Mouse (Mus musculus) forebrain, embryonic 15.5 days (tissue): Measurements from ENCODE around the gene Cers2. TPM values are rescaled to one million over a fixed set of nuclear protein-coding genes. Genes with fewer than 3 reads are reported as not detected.

ENCODE experiments used
- ATAC-seq: fragments of 200-750 bp; cut with Nextera tagmentation; replicated peaks from 2 replicates; pipeline ENCODE4 v1.8.0; 2017; ENCODE audit warnings: mild to moderate bottlenecking, moderate TSS enrichment, moderate library complexity
- H3K27ac ChIP-seq: fragments of 300-500 bp; sonication (generic); replicated peaks from 2 replicates; pipeline ENCODE4 v1.5.1; 2015; ENCODE audit warnings: mild to moderate bottlenecking, inconsistent platforms
- H3K27me3 ChIP-seq: fragments of 300-500 bp; sonication (generic); 2 replicates; pipeline ENCODE4 v1.6.1; 2015; ENCODE audit warnings: inconsistent platforms
- H3K36me3 ChIP-seq: fragments of 300-500 bp; sonication (generic); 2 replicates; pipeline ENCODE4 v1.6.1; 2015; ENCODE audit warnings: mild to moderate bottlenecking, inconsistent platforms
- H3K4me1 ChIP-seq: fragments of 300-500 bp; sonication (generic); 2 replicates; pipeline ENCODE4 v1.6.1; 2015; ENCODE audit warnings: inconsistent platforms
- H3K4me2 ChIP-seq: fragments of 300-500 bp; sonication (generic); replicated peaks from 2 replicates; pipeline ENCODE4 v1.6.1; 2015; ENCODE audit warnings: mild to moderate bottlenecking, inconsistent platforms
- H3K4me3 ChIP-seq: fragments of 300-500 bp; sonication (generic); 2 replicates; pipeline ENCODE4 v1.5.1; 2015; ENCODE audit warnings: mild to moderate bottlenecking, inconsistent platforms
- H3K9ac ChIP-seq: fragments of 300-500 bp; sonication (generic); replicated peaks from 2 replicates; pipeline ENCODE4 v1.6.1; 2015; ENCODE audit warnings: mild to moderate bottlenecking, inconsistent platforms
- H3K9me3 ChIP-seq: fragments of 300-500 bp; sonication (generic); 2 replicates; pipeline ENCODE4 v1.6.1; 2016; ENCODE audit warnings: inconsistent platforms
- polyA plus RNA-seq: library from polyadenylated mRNA; unstranded; fragments of >200 nt; fragmentation: Nextera tagmentation; extraction: Ambion mirVana; gene quantifications from 2 replicates; pipeline ENCODE4 v1.2.1, GENCODE M21; 2015

Cers2 gene
- polyA plus RNA-seq, 1 experiment from 2014 or later: 96.7 TPM

DNA sequence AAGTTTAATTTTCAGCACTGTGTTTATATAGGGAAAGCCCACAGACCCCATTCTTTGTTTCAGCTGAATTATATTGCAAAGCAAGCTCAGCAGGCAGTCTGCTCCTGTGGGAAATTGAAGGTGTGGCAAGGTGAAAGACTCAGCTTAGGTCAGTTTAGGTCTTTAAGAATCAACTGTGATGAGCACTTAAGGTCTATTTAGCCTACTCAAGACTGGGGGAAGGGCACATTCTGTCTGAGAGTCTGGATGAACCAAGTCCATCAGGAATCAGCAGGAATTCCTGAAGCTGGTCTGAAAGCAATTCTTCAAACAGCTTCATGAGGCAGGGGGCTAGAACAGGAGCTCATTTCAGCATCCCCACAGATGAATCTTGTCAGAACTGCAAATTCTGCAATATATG is 55.5 kb downstream of the Cers2 start:
- H3K4me2 ChIP-seq: no peak overlapping the region
- H3K9me3 ChIP-seq: no peaks in the 10 kb centered on the region
- H3K9ac ChIP-seq: no peak overlapping the region
- H3K36me3 ChIP-seq: no peaks in the 10 kb centered on the region
- no peak overlapping the region for H3K4me3 ChIP-seq
- no peaks in the 10 kb centered on the region for H3K27me3 ChIP-seq
- H3K4me1 ChIP-seq: no peaks in the 10 kb centered on the region
- no peak for ATAC-seq
- H3K27ac ChIP-seq: no peak overlapping the region

Other genes starting within 250 kb of the Cers2 start
- gene Pip5k1a, start 207.9 kb upstream of the Cers2 start, polyA plus RNA-seq: 20.5 and 21.6 TPM in 2 replicates
- 235 and 247 TPM in 2 replicates for gene Vps72, start 203.8 kb upstream of the Cers2 start, polyA plus RNA-seq
- gene Tmod4, start 190.3 kb upstream of the Cers2 start, polyA plus RNA-seq: 0.74 and 1.1 TPM in 2 replicates
- gene Scnm1, start 180.8 kb upstream of the Cers2 start, polyA plus RNA-seq: 105 and 108 TPM in 2 replicates
- 39.8 and 42.2 TPM in 2 replicates for gene Lysmd1, start 180.7 kb upstream of the Cers2 start, polyA plus RNA-seq
- gene Tnfaip8l2, start 172.4 kb upstream of the Cers2 start, polyA plus RNA-seq: 2.5 and 3.6 TPM in 2 replicates
- gene Sema6c, start 154.3 kb upstream of the Cers2 start, polyA plus RNA-seq: 30.4 and 34.1 TPM in 2 replicates
- 4.8 and 5.9 TPM in 2 replicates for gene Gabpb2, start 96.9 kb upstream of the Cers2 start, polyA plus RNA-seq
- gene Cdc42se1, start 86.1 kb upstream of the Cers2 start, polyA plus RNA-seq: 88.5 and 90.0 TPM in 2 replicates
- 254 and 266 TPM in 2 replicates for gene Mllt11, start 82.6 kb upstream of the Cers2 start, polyA plus RNA-seq
- gene Gm128, start 73.2 kb upstream of the Cers2 start, polyA plus RNA-seq: 0.11 and 0.15 TPM in 2 replicates
- 0.10 TPM in 1 of 2 replicates, not detected in the other for gene Bnipl, start 63.6 kb upstream of the Cers2 start, polyA plus RNA-seq
- 46.1 and 46.2 TPM in 2 replicates for gene Mindy1, start 33.4 kb upstream of the Cers2 start, polyA plus RNA-seq
- 42.0 and 44.4 TPM in 2 replicates for gene Prune1, start 32.7 kb upstream of the Cers2 start, polyA plus RNA-seq
- 0.47 and 0.61 TPM in 2 replicates for gene Anxa9, start 7.6 kb upstream of the Cers2 start, polyA plus RNA-seq
- gene Setdb1, start 42.4 kb downstream of the Cers2 start, polyA plus RNA-seq: 45.2 and 48.8 TPM in 2 replicates
- not detected in 2 replicates for gene 4930558C23Rik, start 88.0 kb downstream of the Cers2 start, polyA plus RNA-seq
- gene Arnt, start 119.6 kb downstream of the Cers2 start, polyA plus RNA-seq: 25.7 and 25.9 TPM in 2 replicates
- 3.7 and 4.3 TPM in 2 replicates for gene Ctsk, start 184.5 kb downstream of the Cers2 start, polyA plus RNA-seq
- 11.9 and 13.9 TPM in 2 replicates for gene Ctss, start 212.0 kb downstream of the Cers2 start, polyA plus RNA-seq
- gene Hormad1, start 244.9 kb downstream of the Cers2 start, polyA plus RNA-seq: not detected in 2 replicates